Comparison of ENCODE assay signal across 22 mouse cellular contexts in the genomic region with DNA sequence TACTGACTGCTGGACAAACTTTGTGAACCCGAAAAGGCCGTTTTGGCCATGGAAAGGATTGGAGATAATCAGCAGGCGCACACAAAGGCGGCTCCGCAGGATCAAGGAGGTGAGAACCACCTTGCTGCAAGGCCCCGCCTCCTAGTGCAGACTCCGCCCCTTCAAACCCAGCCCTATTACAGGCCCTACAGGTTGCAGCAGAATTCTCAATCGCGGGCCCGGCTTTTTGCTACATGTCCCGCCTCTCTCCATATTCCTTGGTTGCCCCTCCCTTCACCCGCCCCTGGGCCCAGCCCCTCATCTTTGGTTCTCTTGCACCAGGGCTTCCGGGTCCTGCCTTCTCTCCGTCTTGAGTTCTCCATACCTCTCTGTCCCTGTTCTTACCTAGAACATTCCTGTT. TPM values are rescaled to one million over a fixed set of nuclear protein-coding genes. Genes with fewer than 3 reads are reported as not detected.
DNase-seq lines count a peak whose midpoint lies in the region; ATAC-seq and TF ChIP-seq lines count a peak whose summit lies in the region.
"Had no signal": no experiment of that assay in that cellular context is flagged by ENCODE, and none has a peak within 500 bp of the region (broad histone marks: within the 10 kb centered on the region; RNA-seq: fewer than 3 reads in every experiment).

No protein-coding gene starts in this region.

- no peak for TF ChIP-seq CTCF in lung, embryonic 14.5 days (IDR thresholded peaks at IDR 0.05; ENCODE audit: low read depth)

- ATAC-seq in lung, embryonic 14.5 days (ENCODE audit: insufficient read depth) = no peak
- ATAC-seq in intestine, embryonic 14.5 days (replicated peaks; ENCODE audit: low FRiP score, low TSS enrichment, low read depth) = 0 out of 2 replicates have a peak, but pooled peaks have one; percentile 53
- ATAC-seq in stomach, embryonic 16.5 days (ENCODE audit: insufficient read depth, low FRiP score) = peak; percentile 81
- ATAC-seq: activated CD4-positive, CD25-positive, alpha-beta regulatory T cell, adult 4 months had no signal

- H3K9ac ChIP-seq in lung, embryonic 14.5 days = no peak overlapping the region
- no peak overlapping the region for H3K9ac ChIP-seq in intestine, embryonic 14.5 days (ENCODE audit: low read length)
- no peak overlapping the region for H3K9ac ChIP-seq in stomach, embryonic 16.5 days (ENCODE audit: low read length)
- H3K9ac ChIP-seq: embryonic facial prominence, embryonic 13.5 days; hindbrain, embryonic 14.5 days; midbrain, embryonic 12.5 days; neural tube, embryonic 13.5 days had no signal

- peak; percentile 23 for DNase-seq in lung, embryonic 14.5 days
- no peak for DNase-seq in lung, postnatal 25 days (ENCODE audit: low spot score)
- DNase-seq in ES-CJ7 (ENCODE audit: low read depth, low spot score) = peak; percentile 95
- no peak for DNase-seq in intestine, embryonic 14.5 days (ENCODE audit: low spot score)
- DNase-seq in heart, embryonic 10.5 days (ENCODE audit: low spot score) = no peak
- DNase-seq in left cerebral cortex, adult 18-20 months (ENCODE audit: low spot score in 2 of 2) = no peak
- DNase-seq: adrenal gland, postnatal 25 days; cerebellum, adult 11 months; cerebellum, postnatal 10 days; gastrocnemius, adult 2 months; heart, postnatal 36 days; kidney, adult 18-20 months; right cerebral cortex, adult 18-20 months had no signal

- WGBS in lung, embryonic 14.5 days = 33% methylated on average over 14 of the region's 14 CpGs
- 32% methylated on average over 14 of the region's 14 CpGs for WGBS in intestine, embryonic 14.5 days
- 28% methylated on average over 14 of the region's 14 CpGs for WGBS in stomach, embryonic 16.5 days
- WGBS in heart, embryonic 10.5 days = 33% methylated on average over 14 of the region's 14 CpGs

- H3K4me2 ChIP-seq in lung, embryonic 14.5 days = no peak overlapping the region
- no peak overlapping the region for H3K4me2 ChIP-seq in intestine, embryonic 14.5 days (ENCODE audit: low read length)
- no peak overlapping the region for H3K4me2 ChIP-seq in stomach, embryonic 16.5 days (ENCODE audit: low read depth, low read length)
- H3K4me2 ChIP-seq: embryonic facial prominence, embryonic 13.5 days; hindbrain, embryonic 14.5 days; midbrain, embryonic 12.5 days; neural tube, embryonic 13.5 days had no signal

- H3K36me3 ChIP-seq in lung, embryonic 14.5 days (ENCODE audit: insufficient read depth) = 0 out of 2 replicates have a peak, but pooled peaks cover 3% of the 10 kb centered on the region
- no peaks in the 10 kb centered on the region for H3K36me3 ChIP-seq in intestine, embryonic 14.5 days (ENCODE audit: control insufficient read depth, insufficient read depth, low read length)
- no peaks in the 10 kb centered on the region for H3K36me3 ChIP-seq in stomach, embryonic 16.5 days (ENCODE audit: control insufficient read depth, insufficient read depth, low read length)
- 0 out of 2 replicates have a peak, but pooled peaks cover 5% of the 10 kb centered on the region for H3K36me3 ChIP-seq in heart, embryonic 10.5 days
- H3K36me3 ChIP-seq: embryonic facial prominence, embryonic 13.5 days; forebrain, embryonic 10.5 days; midbrain, embryonic 12.5 days; neural tube, embryonic 13.5 days had no signal

- H3K9me3 ChIP-seq in lung, embryonic 14.5 days (ENCODE audit: low read depth, low read length) = no peaks in the 10 kb centered on the region
- no peaks in the 10 kb centered on the region for H3K9me3 ChIP-seq in intestine, embryonic 14.5 days (ENCODE audit: control insufficient read depth, low read length)
- H3K9me3 ChIP-seq in stomach, embryonic 16.5 days (replicated peaks; ENCODE audit: control insufficient read depth, low read length) = no peaks in the 10 kb centered on the region
- no peaks in the 10 kb centered on the region for H3K9me3 ChIP-seq in heart, embryonic 10.5 days
- H3K9me3 ChIP-seq: embryonic facial prominence, embryonic 13.5 days; forebrain, embryonic 10.5 days; midbrain, embryonic 12.5 days; neural tube, embryonic 13.5 days had no signal

- H3K4me1 ChIP-seq in lung, embryonic 14.5 days (ENCODE audit: insufficient read depth) = no peaks in the 10 kb centered on the region
- H3K4me1 ChIP-seq in intestine, embryonic 14.5 days (replicated peaks; ENCODE audit: control insufficient read depth, insufficient read depth, low read length) = no peaks in the 10 kb centered on the region
- peaks cover 7% of the 10 kb centered on the region; the same call in 1 of the 2 replicates for H3K4me1 ChIP-seq in stomach, embryonic 16.5 days (ENCODE audit: control insufficient read depth, insufficient read depth, low read length)
- H3K4me1 ChIP-seq in heart, embryonic 10.5 days = no peaks in the 10 kb centered on the region
- H3K4me1 ChIP-seq: embryonic facial prominence, embryonic 13.5 days; midbrain, embryonic 12.5 days; neural tube, embryonic 13.5 days had no signal

- H3K4me3 ChIP-seq in lung, embryonic 14.5 days (ENCODE audit: low read depth, low read length) = no peak overlapping the region
- H3K4me3 ChIP-seq in intestine, embryonic 14.5 days (ENCODE audit: low read depth, low read length) = no peak overlapping the region
- H3K4me3 ChIP-seq in stomach, embryonic 16.5 days (replicated peaks; ENCODE audit: low read length) = no peak overlapping the region
- no peak overlapping the region for H3K4me3 ChIP-seq in heart, embryonic 10.5 days
- H3K4me3 ChIP-seq: embryonic facial prominence, embryonic 13.5 days; forebrain, embryonic 10.5 days; gastrocnemius, adult 2 months; midbrain, embryonic 12.5 days; neural tube, embryonic 13.5 days had no signal

- no peaks in the 10 kb centered on the region for H3K27me3 ChIP-seq in lung, embryonic 14.5 days (ENCODE audit: insufficient read depth, low read length)
- H3K27me3 ChIP-seq in intestine, embryonic 14.5 days (replicated peaks; ENCODE audit: control insufficient read depth, insufficient read depth, low read length) = no peaks in the 10 kb centered on the region
- H3K27me3 ChIP-seq in stomach, embryonic 16.5 days (ENCODE audit: control insufficient read depth, insufficient read depth, low read length) = no peaks in the 10 kb centered on the region
- peaks cover 26% of the 10 kb centered on the region for H3K27me3 ChIP-seq in heart, embryonic 10.5 days (ENCODE audit: insufficient read depth, poor library complexity, severe bottlenecking)
- H3K27me3 ChIP-seq: midbrain, embryonic 12.5 days had no signal

- H3K27ac ChIP-seq in lung, embryonic 14.5 days (ENCODE audit: low read depth) = no peak overlapping the region
- H3K27ac ChIP-seq in intestine, embryonic 14.5 days (ENCODE audit: low read depth) = no peak overlapping the region
- 0 out of 2 replicates have a peak overlapping the region, but pooled peaks have one; percentile 27 for H3K27ac ChIP-seq in stomach, embryonic 16.5 days (ENCODE audit: low read length)
- no peak overlapping the region for H3K27ac ChIP-seq in heart, embryonic 10.5 days
- H3K27ac ChIP-seq: embryonic facial prominence, embryonic 13.5 days; forebrain, embryonic 10.5 days; gastrocnemius, adult 2 months; hindbrain, embryonic 14.5 days; kidney, postnatal 0 days; macrophage; midbrain, embryonic 12.5 days; neural tube, embryonic 13.5 days had no signal

RNA-seq across cellular contexts. Expression of a gene that starts 15.4 kb away (rescaled TPM):
- polyA plus RNA-seq in lung, embryonic 14.5 days (2014; fragmentation: Nextera tagmentation; extraction: Ambion mirVana) = 19.8 and 23.2 TPM in 2 replicates
- polyA plus RNA-seq in intestine, embryonic 14.5 days (2014; fragmentation: Nextera tagmentation; extraction: Ambion mirVana) = 11.3 and 12.5 TPM in 2 replicates
- 31.5 and 31.9 TPM in 2 replicates for polyA plus RNA-seq in stomach, embryonic 16.5 days (2015; fragmentation: Nextera tagmentation; extraction: Ambion mirVana)
- polyA plus RNA-seq in heart, embryonic 10.5 days (2016; fragmentation: Nextera tagmentation; extraction: Ambion mirVana) = 9.5 and 10.2 TPM in 2 replicates
- total RNA-seq in left cerebral cortex, adult 18-20 months (2021) = 1 to 10 TPM; 4.3 to 5.0 TPM

Comparison
In these comparisons a context has a peak if more than half of its experiments do, and no peak if none do; other contexts are left out.
1. DNase-seq: peak in lung, embryonic 14.5 days (single experiment) and ES-CJ7 (single experiment); none in lung, postnatal 25 days (single experiment), intestine, embryonic 14.5 days (single experiment), heart, embryonic 10.5 days (single experiment) and left cerebral cortex, adult 18-20 months (0 of 2).